Mouse (Mus musculus) A20 (cell line): ENCODE results near the gene C3.

Experiments used
- DNase-seq: peaks from one replicate; pipeline ENCODE4 v3.0.0-alpha.2; 2011; ENCODE audit warnings: low read depth, low spot score

The C3 gene

DNA sequence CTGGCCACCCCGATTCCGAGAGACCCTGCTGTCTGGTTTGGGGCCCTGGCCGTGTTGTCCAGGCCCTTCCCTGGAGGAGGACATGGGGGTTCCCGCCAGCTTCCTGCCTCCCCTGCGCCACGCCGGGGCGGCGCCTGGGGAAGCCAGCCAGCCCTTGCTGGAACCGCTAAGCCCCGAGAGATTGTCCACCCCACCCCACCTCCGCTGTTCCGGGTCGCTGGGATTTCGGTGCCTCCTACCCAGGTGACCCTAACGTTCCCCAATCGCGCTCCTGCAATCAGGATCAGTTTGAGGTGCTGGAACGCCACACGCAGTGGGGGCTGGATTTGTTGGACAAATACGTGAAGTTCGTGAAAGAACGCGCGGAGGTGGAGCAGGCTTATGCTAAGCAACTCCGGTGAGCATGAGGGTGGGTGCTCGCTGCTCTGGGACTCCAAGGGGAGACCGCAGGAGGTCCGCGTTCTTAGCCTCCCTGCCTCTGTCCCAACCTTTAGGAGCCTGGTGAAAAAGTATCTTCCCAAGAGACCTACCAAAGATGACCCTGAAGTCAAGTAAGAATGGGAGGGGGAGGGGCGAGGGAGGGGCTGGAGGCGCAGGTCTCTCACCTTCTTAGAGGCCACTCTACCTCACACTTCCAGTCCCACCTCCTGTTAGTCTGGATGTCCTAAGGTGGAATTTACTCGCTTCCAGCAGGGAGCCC, 22.7 kb upstream of the C3 start:
- DNase-seq, result no peak

DNA sequence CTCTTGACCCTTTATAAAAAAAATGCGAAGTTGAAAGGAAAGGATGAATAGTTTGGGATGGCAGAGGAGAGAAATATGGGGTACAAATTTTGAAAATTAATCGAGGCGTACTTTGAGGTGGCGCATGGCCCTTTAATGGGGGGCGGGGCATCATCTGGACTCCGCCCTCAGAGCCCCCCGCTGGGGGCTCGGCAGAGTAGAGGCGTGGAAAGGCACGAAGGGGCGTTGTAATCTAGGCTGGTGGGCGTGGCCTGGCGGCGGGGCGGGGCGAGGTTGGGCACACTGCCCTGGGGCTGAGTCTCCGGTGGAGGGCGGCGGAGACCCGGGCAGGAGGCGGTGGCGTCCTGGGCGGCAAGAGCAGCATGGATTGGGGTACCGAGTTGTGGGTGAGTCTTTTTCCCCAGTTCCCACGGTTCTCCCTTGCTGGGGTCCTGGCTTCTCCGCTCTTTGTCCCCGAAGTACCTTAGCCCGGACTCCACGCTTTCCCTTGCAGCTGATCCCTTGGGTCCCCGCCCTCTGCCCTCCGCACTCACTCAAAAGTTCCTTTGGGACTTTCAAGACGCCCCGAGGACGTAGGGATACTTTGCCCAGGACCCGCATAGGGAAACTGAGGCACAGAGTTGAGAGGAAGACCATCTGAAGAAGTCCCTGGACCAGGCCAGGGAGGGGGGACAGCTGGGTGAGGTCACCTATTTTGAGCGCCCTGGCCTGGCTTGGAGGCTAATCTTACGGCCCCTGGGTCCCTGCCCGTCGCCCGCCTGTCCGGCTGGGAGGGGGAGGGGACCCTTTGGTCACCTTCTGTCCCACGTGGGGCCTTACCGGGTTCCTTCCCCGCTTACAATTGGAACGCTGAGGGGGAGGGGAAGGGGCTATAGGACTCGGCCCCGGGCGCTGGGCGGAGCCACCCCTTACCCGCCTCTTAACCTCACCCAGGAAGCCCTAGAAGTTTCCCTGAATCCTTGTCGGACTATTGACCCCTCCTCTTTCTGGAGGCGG, 21.5 kb upstream of the C3 start, which contains the start of gene Trip10:
Gene Trip10 (plus strand): TSS at position 270 of the 996 bp plus-strand sequence.
- DNase-seq, result peak; percentile 95

- no peak for DNase-seq
Observed at GRCm38 (mm10) chr17:57248771-57249170, 20.8 kb upstream of the C3 start.

- peak; percentile 95 for DNase-seq
Observed at GRCm38 (mm10) chr17:57248201-57248699, 20.3 kb upstream of the C3 start, which contains the start of gene Gpr108. TSS of gene Gpr108 (minus strand) at chr17:57248446.

DNA sequence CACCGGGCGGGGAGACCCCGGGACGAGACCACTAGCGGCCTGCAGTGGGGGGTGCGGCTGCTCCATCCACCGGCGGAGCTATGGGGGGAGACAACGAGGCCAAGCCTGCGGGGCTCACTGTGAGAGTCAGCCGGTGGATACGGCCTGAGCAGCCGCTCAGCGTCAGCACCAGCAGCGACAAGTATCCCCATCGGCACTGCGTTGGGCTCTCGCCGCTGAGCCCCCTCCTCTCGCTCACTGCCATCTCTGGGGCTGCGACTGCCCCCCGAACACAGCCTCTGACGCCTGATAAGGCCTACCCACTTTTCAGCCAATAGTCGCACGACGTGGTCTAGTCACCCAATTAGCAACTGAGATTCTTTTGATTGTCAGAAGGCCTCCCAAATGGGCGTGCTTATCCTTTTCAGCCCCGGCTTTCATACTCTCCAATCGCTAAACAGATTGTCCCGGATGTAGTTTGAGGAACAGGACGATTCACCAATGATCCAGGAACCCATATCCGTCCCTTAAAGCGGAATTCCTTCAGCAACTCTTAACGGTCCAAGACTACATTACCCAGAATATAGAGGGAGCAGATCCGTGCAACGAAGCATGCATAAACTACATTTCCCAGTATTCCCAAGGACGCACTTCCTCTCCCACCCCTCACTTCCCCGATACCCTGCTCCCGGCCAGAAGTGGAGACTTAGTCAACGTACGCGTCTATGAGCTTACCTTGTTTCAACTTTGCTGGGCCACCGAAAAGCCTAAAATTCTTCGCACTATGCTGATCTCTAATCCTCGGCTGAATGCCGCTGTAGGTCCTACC, 19.7 kb upstream of the C3 start:
- peak; percentile 99 for DNase-seq

DNA sequence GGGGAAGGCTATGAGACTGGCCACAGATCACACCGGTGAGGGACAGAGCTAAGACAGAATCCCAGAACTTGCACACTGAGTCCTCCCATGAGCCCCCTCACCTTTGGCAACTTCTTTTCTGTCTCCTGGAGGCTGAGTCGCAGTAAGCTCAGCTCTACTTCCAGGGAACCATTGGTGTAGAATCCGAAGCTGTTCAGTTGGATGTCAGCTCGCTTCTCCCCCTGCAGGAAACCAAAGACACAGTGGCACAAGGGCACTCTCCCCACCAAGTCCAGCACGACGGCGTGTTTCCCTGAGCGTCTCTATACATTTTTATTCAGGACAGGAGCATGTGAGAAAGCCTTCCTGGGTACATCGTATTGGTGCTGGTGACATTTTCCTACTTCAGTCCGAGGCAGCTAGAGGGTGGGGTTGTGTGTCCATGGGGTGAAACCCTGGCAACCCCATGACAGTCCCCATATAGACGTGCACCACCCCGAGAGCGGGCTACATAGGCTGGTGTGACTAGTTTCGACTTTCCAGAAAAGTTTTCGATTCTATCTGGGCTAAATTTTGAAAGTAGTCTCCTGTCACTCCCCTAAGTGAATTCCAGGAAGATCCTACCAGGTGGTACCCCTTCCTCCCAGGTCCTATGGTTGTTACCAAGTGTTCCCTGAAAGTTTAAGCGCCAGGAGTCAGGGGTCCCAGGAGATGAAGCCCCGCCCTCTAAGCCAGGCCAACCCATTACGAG, 18.9 kb upstream of the C3 start:
- DNase-seq, result no peak

DNA sequence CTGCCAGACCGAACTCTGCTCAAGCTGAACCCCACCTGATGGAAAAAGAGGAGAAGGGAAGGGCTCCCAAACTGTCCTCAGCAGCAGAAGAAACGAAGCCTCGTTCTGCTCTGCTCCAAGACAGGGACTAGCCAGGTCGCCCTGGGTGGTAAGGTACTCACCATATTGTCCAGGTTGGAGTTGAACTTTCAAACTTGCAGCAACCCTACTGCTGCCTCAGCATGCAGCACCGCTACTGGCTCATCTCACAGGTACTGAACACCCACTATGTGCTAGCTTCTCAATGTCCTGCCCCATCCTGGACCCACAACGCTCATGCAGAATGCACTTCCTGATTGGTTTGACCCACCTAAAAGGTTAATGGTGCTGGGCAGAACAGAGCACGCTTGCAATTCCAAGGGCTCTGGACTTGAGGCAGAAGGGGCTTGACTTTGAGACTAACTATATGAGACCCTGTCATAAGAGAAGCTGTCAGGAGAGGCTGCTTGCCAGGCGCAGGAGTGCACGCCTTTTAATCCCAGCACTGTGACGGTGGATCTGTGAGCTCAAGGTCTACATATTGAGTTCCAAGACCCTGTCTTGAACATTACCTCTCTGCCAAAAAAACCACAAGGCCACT, 17.5 kb upstream of the C3 start:
- DNase-seq, result no peak

DNA sequence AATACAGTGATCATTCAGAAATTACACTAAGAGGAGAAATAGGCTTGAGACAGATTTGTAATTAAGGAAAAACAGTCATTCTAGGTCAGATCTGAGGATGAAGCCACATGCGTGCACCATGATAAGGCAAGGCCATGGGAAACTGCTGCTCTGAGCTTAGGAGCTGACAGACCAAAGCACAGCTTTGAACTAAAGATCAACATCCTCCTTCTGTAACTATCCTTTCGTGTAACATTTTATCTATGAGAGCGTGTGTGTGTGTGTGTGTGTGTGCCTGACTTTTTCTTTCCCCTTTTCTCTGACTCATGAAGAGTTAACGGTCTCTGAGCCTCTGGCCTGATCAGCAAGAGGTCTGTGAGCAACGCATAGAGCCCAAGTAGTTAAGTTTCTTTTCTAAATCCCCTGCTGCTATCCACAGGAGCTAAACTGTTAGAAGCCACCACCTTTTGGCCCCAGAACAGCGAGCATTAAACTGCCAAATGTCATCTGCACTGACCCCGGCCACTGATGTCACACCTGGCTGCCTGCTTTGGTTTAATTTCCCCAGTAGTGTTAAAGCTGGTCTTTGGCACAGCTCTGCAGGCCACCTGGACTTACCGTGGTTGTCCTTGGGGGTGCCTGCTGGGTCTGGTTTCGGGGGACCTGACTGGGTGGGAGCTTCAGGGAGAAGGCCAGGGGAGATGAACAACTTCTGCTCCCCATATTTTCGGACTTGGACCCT, 15.9 kb upstream of the C3 start:
- no peak for DNase-seq

GRCm38 (mm10) chr17:57237181-57237580, 9.2 kb upstream of the C3 start:
- peak; percentile 74 for DNase-seq

- no peak for DNase-seq
Observed at GRCm38 (mm10) chr17:57235803-57236202, 7.9 kb upstream of the C3 start.

DNA sequence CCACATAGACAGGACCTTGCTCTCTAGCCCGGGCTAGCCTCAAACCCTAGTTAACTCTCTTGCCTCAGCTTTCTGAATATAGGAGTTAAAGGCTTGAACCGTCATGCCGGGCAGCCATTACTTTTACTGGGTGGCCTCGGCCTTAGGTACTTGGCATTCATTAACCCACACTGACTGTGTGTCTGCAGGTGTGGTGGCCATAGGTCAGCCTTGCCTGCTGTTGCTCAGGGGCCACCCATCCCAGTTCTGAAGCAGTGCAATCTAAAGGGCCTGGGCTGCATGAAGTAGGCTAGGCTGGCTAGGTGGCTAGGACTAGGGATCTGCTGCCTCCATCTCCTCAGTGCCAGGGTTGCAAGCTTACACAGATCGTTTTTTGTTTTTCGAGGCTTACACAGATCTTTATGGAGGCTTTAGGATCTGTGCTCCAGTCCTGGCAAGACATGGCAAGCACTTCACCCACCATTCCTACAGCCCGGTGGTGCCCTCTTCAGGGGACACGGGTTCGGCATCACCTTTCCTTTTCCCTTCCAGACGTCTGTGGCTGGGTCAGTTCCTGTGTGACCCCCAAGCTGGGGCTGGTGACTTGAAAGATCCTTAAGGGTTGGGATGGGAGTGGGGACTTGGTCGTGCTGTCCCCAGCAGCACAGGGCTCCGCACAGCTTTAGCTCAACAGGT, 6.5 kb upstream of the C3 start:
- DNase-seq, result no peak

DNA sequence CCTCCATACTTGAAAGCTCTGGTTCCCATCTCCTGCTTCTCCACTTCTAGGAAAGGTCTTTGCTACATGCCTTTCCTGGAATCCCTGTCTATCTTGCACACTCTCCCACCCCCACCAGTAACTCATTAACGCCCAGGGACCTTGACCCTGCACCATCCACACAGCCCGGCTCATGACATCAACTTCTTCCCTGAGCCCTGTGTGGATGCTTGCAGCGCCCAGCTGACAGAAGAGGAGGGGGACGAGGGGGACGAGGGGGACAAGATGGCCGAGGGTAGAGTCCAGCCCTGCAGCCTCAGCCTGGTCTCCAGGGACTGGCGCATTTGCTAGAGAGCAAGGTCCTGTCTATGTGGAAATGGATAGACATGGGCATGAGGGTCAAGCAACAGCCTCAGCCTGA, 5.1 kb upstream of the C3 start:
- no peak for DNase-seq

DNA sequence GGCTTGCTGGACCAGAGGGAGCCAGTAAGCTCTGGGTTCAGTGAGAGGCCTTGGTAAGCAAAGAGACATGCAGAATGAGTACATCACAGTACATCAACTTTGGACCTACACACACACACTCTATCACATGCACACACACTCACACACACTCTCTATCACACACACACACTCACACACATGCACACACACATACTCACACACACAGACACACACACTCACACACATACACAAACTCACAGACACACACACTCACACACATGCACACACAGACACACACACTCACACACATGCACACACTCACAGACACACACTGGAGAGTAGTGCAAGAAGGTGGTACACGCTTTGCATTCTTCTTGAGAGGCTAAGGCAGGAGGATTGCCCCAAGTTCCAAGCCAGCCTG, 4.3 kb upstream of the C3 start:
- DNase-seq, result no peak

DNA sequence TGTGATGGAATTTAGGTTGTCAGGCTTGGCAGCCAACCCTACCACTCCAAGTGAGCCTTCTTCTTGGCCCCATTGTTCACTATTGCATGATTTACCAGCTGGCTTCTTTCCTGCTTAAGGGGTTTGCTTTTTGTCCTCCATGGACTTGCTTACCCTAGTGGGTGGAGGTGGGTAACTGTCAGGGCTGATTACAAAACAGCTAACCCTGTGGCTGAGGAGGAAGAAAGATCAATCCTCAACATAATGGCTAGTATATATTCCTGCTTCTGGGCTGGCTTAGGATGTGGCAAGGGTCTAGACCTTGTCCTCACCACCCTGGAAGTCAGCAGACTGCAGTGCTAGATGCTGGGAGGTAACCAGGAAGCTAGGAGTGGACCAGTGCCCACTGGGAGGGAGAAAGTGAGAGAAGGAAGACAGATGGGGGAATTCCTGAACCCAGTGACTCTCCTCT, 3.4 kb upstream of the C3 start:
- DNase-seq, result no peak

- DNase-seq, result no peak
Observed at GRCm38 (mm10) chr17:57230728-57231125, 2.8 kb upstream of the C3 start.

DNA sequence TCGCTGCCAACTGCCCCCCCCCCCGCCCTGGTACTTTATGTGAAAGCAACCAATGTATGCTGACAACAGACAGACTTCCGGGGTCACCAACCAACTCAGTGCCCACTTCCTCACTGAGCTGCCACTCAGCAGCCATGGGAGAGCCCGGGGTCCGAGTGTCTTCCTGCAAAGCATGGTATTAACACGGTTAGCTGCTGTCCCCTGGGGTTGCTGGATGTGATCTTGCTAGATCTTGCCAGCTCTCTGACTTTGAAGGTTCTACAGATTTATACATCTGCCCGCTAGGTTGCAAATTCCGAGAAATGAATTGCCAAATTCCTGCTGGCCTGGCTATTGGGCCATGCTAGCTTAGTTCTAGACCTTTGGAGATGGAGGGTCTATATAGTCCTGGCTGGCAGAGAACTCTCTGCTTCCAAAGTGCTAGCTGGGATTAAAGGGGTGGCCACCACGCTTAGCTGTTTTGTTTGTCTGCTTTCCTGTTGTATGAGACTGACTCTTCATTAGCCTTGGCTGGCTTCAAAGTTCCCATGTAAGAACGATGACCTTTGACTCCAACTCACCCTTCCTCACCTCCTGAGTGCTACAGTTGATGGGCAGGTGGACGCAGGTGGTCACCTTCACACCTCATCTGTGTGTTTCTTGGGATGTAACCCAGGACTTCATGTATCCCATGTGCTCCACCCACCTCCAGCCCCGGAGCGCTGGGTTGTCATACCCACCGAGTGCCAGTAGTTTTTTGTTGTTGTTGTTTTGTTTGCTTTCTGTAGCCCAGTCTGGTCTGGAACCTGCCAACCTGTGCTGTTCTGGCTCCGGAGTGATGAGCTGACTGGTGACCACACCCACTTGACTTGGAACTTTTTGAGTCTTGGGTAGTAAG, 2.2 kb upstream of the C3 start:
- peak; percentile 71 for DNase-seq

- DNase-seq, result no peak
Observed at GRCm38 (mm10) chr17:57228873-57229272, 937 bp upstream of the C3 start.

DNA sequence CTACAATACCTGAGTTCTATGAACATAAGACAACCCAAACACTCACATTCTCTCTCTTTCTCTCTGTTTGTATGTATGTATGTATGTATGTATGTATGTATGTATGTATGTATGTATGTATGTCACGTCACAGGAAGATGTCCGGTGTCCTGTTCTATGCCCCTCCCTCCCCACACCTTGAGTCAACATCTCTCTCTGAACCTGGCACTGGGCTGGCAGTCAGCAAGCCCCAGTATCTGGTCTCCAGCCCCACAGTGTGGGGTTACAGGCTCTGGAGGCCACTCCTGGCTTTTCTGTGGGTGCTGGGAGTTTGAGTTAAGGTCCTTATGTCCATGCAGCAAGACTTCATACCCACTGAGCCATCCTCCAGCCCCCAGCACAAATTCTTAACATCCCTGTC, 468 bp downstream of the C3 start:
- DNase-seq, result no peak
